Mouse (Mus musculus) heart, embryonic 13.5 days (tissue): ENCODE measurements around the gene P2rx4. TPM values are rescaled to one million over a fixed set of nuclear protein-coding genes. Genes with fewer than 3 reads are reported as not detected.
A peak's percentile ranks its signal among the peaks of the same experiment; 100 is the strongest.

Experiments used
- ATAC-seq: fragments of 200-750 bp; cut with Nextera tagmentation; 2 replicates; pipeline ENCODE4 v1.8.0; 2017; ENCODE audit warnings: moderate TSS enrichment; ENCODE audit not compliant: insufficient number of reproducible peaks, low FRiP score, low TSS enrichment; ENCODE audit errors: extremely low read depth
- H3K27ac ChIP-seq: fragments of 300-500 bp; sonication (generic); replicated peaks from 2 replicates; pipeline ENCODE4 v1.5.1; 2015; ENCODE audit warnings: moderate library complexity, mild to moderate bottlenecking, inconsistent platforms
- H3K27me3 ChIP-seq: fragments of 300-500 bp; sonication (generic); replicated peaks from 2 replicates; pipeline ENCODE4 v1.6.1; 2015; ENCODE audit warnings: mild to moderate bottlenecking, inconsistent platforms
- H3K36me3 ChIP-seq: fragments of 300-500 bp; sonication (generic); 2 replicates; pipeline ENCODE4 v1.6.1; 2015; ENCODE audit warnings: mild to moderate bottlenecking, inconsistent platforms
- H3K4me1 ChIP-seq: fragments of 300-500 bp; sonication (generic); 2 replicates; pipeline ENCODE4 v1.6.1; 2015; ENCODE audit warnings: inconsistent platforms
- H3K4me2 ChIP-seq: fragments of 300-500 bp; sonication (generic); 2 replicates; pipeline ENCODE4 v1.6.1; 2015; ENCODE audit warnings: inconsistent platforms, mild to moderate bottlenecking, moderate library complexity
- H3K4me3 ChIP-seq: fragments of 300-500 bp; sonication (generic); 2 replicates; pipeline ENCODE4 v1.5.1; 2015; ENCODE audit warnings: moderate library complexity, mild to moderate bottlenecking, inconsistent platforms
- H3K9ac ChIP-seq: fragments of 300-500 bp; sonication (generic); 2 replicates; pipeline ENCODE4 v1.6.1; 2015; ENCODE audit warnings: inconsistent platforms, mild to moderate bottlenecking, moderate library complexity
- H3K9me3 ChIP-seq: fragments of 300-500 bp; sonication (generic); 2 replicates; pipeline ENCODE4 v1.6.1; 2016; ENCODE audit warnings: inconsistent platforms
- WGBS: fragments of 180-500 bp; shearing (Covaris S2); methylation state at CpG from one replicate; pipeline ENCODE4 v1.1.7; 2015; ENCODE audit warnings: mixed read lengths; 5-methylcytosine and 5-hydroxymethylcytosine counted together
- polyA plus RNA-seq: library from polyadenylated mRNA; unstranded; fragments of >200 nt; fragmentation: Nextera tagmentation; extraction: Ambion mirVana; gene quantifications from 2 replicates; pipeline ENCODE4 v1.2.1, GENCODE M21; 2015

The P2rx4 gene
- polyA plus RNA-seq, 1 experiment from 2014 or later: 14.4 TPM

- H3K9ac ChIP-seq: no peak overlapping the region
- H3K36me3 ChIP-seq: no peaks in the 10 kb centered on the region
- 73% methylated on average over 4 of the region's 4 CpGs for WGBS
- H3K4me3 ChIP-seq: no peak overlapping the region
- no peak overlapping the region for H3K4me2 ChIP-seq
- no peak for ATAC-seq
- no peaks in the 10 kb centered on the region for H3K4me1 ChIP-seq
- no peaks in the 10 kb centered on the region for H3K9me3 ChIP-seq
- H3K27me3 ChIP-seq: no peaks in the 10 kb centered on the region
- H3K27ac ChIP-seq: no peak overlapping the region
These were observed 20.0 kb upstream of the P2rx4 start for GRCm38 (mm10) chr5:122687391-122687790.

DNA sequence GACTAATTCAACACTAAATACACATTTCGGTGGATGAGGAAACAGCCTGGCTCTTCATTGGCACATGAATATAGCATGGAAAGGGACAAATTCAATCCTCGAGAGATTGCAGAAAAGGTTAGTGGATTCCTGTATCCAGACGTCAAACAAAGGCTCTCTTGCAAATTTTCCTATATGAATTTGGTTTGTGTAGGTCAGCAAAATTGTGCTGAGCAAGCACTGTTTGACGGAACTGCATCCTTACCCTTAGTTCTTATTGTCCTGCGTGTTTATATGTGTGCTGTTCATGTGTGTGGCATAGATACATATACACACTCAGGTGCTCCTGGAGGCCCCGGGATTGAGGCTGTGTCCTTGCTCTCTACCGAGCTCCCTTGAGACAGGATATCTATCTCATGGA, 18.2 kb upstream of the P2rx4 start:
- Histone ChIP-seq H3K4me2 (no peak overlapping the region), H3K9ac (no peak overlapping the region), H3K4me1 (peaks cover 8% of the 10 kb centered on the region), H3K27me3 (no peaks in the 10 kb centered on the region), H3K36me3 (no peaks in the 10 kb centered on the region), H3K9me3 (no peaks in the 10 kb centered on the region), H3K4me3 (no peak overlapping the region), H3K27ac (no peak overlapping the region)
- ATAC-seq: no peak
- WGBS: 75% methylated on average over 7 of the region's 7 CpGs

- no peak overlapping the region for H3K4me3 ChIP-seq
- H3K27me3 ChIP-seq: no peaks in the 10 kb centered on the region
- WGBS: 51% methylated on average over 6 of the region's 6 CpGs
- H3K9me3 ChIP-seq: no peaks in the 10 kb centered on the region
- no peak for ATAC-seq
- H3K9ac ChIP-seq: no peak overlapping the region
- no peaks in the 10 kb centered on the region for H3K36me3 ChIP-seq
- no peak overlapping the region for H3K4me2 ChIP-seq
- H3K27ac ChIP-seq: no peak overlapping the region
- peaks cover 8% of the 10 kb centered on the region for H3K4me1 ChIP-seq
These were observed 16.9 kb upstream of the P2rx4 start for GRCm38 (mm10) chr5:122690486-122690885.

DNA sequence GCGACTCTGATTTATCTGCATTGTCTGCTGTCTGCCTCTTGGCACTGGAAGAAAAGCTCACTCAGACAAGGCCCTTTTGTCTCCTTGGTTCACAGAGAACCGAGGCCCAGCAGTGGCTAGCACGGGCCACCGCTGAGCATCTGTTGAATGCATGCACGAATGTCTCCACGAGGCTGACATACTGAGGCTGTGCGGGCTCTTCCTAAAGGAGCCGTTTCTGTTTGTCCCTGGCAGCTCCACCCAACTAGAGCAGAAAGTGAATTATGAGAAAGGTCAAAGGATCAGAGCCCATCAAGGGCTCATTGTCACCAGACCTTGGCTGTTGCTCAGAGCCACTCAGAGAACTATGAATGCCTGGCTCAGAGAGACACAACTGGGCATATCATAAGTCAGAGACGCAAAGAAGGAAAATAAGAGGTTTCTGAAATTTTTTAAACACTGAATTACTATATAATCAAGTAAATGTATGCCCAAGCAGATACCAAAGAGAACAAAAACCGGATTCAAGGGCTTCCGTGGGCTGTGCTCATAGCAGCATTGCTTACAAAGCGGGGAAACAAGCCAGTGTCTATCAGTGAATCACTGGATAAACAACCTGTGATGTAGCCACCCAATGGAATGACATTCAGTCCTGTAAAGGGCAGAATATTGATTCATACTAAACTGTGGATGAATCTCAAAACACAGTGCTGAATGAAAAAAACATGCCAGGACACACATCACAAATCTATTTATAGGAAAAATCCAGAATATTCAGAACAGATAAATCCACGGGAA, 13.7 kb upstream of the P2rx4 start:
- Histone ChIP-seq H3K9ac (no peak overlapping the region), H3K27ac (peak overlapping the region; percentile 20; the same call in 1 of the 2 replicates), H3K27me3 (no peaks in the 10 kb centered on the region), H3K36me3 (no peaks in the 10 kb centered on the region), H3K4me1 (peaks cover 19% of the 10 kb centered on the region), H3K4me2 (no peak overlapping the region), H3K4me3 (no peak overlapping the region), H3K9me3 (no peaks in the 10 kb centered on the region)
- 46% methylated on average over 13 of the region's 13 CpGs for WGBS
- no peak for ATAC-seq

- H3K4me2 ChIP-seq: no peak overlapping the region
- ATAC-seq: no peak
- no peaks in the 10 kb centered on the region for H3K27me3 ChIP-seq
- no peaks in the 10 kb centered on the region for H3K9me3 ChIP-seq
- peaks cover 26% of the 10 kb centered on the region for H3K4me1 ChIP-seq
- no peaks in the 10 kb centered on the region for H3K36me3 ChIP-seq
- WGBS: 77% methylated on average over 8 of the region's 8 CpGs
- H3K9ac ChIP-seq: no peak overlapping the region
- H3K4me3 ChIP-seq: no peak overlapping the region
- H3K27ac ChIP-seq: no peak overlapping the region
These were observed 11.8 kb upstream of the P2rx4 start for GRCm38 (mm10) chr5:122695516-122695915.

DNA sequence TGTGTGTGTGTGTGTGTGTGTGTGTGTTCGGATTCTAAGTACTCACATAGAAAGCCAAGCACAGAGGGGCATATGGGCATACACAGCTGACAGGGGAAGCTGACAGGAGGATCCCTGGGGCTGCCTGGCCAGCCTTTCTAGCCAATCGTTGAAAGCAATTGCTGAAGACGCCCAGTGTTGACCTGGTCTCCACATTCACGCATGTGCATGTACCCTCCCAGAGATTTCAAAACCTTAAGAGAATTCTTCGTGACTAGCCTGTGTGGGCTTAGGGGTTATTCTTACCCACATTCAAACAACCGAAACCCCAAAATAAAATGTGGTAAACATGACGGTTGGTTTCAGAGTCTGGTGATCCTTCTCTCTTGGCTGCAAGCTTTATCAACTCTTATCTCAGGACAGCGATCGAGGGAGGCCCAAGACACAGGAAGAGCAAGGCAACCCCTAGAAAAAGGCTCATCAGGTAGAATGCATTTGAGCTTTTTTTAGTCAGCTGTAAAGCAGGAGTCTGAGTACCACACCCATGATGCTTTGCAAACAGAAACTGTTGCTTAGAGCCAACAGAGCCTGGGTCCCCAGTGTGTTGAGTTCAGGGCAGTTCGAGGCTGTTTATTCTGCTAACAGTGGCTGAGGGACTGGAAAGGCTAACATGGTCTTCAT, 9.2 kb upstream of the P2rx4 start:
- H3K27ac ChIP-seq: no peak overlapping the region
- WGBS: 59% methylated on average over 10 of the region's 10 CpGs

GRCm38 (mm10) chr5:122698701-122699060, 8.7 kb upstream of the P2rx4 start:
- H3K9ac ChIP-seq: no peak overlapping the region
- no peak overlapping the region for H3K4me2 ChIP-seq
- no peak overlapping the region for H3K27ac ChIP-seq
- H3K9me3 ChIP-seq: no peaks in the 10 kb centered on the region
- no peak overlapping the region for H3K4me3 ChIP-seq
- no peaks in the 10 kb centered on the region for H3K27me3 ChIP-seq
- ATAC-seq: no peak
- H3K36me3 ChIP-seq: no peaks in the 10 kb centered on the region
- WGBS: 62% methylated on average over 9 of the region's 9 CpGs
- peaks cover 27% of the 10 kb centered on the region for H3K4me1 ChIP-seq

More for the DNA sequence above, 9.2 kb upstream of the P2rx4 start:
- Histone ChIP-seq H3K36me3 (no peaks in the 10 kb centered on the region), H3K4me1 (peaks cover 32% of the 10 kb centered on the region), H3K9me3 (no peaks in the 10 kb centered on the region), H3K9ac (no peak overlapping the region), H3K4me3 (no peak overlapping the region), H3K27me3 (no peaks in the 10 kb centered on the region), H3K4me2 (no peak overlapping the region)
- no peak for ATAC-seq

DNA sequence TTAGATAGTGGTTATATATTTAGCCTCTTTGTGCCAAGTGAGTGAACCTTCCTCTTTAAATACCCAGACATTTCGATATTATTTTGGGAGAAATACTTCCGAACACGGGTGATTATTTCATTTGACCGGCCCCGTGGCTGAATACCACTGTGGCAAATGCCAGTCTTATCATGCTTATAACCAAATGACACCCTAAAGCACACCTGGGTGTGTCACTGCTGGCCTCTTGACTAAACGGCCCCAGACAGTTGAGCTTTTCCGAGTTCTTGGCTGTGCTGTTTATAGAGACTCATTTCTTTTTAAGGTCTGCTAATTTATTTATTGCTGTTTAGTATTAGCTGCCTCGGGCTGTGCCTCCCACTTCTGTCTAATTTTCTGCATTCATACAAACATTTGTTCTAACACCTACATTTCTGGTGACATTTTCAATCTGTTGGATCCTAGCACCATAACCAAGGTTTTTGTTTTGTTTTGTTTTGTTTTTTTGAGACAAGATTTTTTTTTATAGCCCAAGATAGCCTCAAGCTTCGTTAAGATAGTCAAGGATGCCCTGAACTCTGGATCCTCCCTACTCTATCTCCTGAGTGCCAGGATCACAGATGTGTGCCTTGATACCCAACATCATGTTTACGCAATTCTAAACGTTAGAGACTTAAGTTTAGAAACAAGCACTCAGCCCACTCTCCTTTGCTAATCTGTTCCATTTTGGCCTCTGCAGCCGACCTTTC, 7.1 kb upstream of the P2rx4 start:
- WGBS: 66% methylated on average over 12 of the region's 12 CpGs

GRCm38 (mm10) chr5:122700837-122701212, 6.5 kb upstream of the P2rx4 start:
- 39% methylated on average over 5 of the region's 5 CpGs for WGBS
- no peak for ATAC-seq
- no peak overlapping the region for H3K9ac ChIP-seq
- no peaks in the 10 kb centered on the region for H3K36me3 ChIP-seq
- H3K27me3 ChIP-seq: no peaks in the 10 kb centered on the region
- H3K9me3 ChIP-seq: no peaks in the 10 kb centered on the region
- no peak overlapping the region for H3K4me3 ChIP-seq
- peaks cover 25% of the 10 kb centered on the region for H3K4me1 ChIP-seq
- no peak overlapping the region for H3K4me2 ChIP-seq
- no peak overlapping the region for H3K27ac ChIP-seq

More for the DNA sequence above, 7.1 kb upstream of the P2rx4 start:
- Histone ChIP-seq H3K36me3 (no peaks in the 10 kb centered on the region), H3K4me1 (peaks cover 25% of the 10 kb centered on the region), H3K27me3 (no peaks in the 10 kb centered on the region), H3K9ac (no peak overlapping the region), H3K9me3 (no peaks in the 10 kb centered on the region), H3K4me3 (no peak overlapping the region), H3K27ac (no peak overlapping the region), H3K4me2 (no peak overlapping the region)
- ATAC-seq: no peak

GRCm38 (mm10) chr5:122702156-122702555, 5.2 kb upstream of the P2rx4 start:
- no peak for ATAC-seq
- H3K9ac ChIP-seq: no peak overlapping the region
- no peak overlapping the region for H3K4me2 ChIP-seq
- no peak overlapping the region for H3K4me3 ChIP-seq
- WGBS: 66% methylated on average over 6 of the region's 6 CpGs
- H3K9me3 ChIP-seq: no peaks in the 10 kb centered on the region
- no peaks in the 10 kb centered on the region for H3K27me3 ChIP-seq
- H3K4me1 ChIP-seq: peaks cover 31% of the 10 kb centered on the region
- H3K36me3 ChIP-seq: no peaks in the 10 kb centered on the region
- no peak overlapping the region for H3K27ac ChIP-seq

GRCm38 (mm10) chr5:122703574-122703973, 3.8 kb upstream of the P2rx4 start:
- 80% methylated on average over 2 of the region's 2 CpGs for WGBS
- no peaks in the 10 kb centered on the region for H3K36me3 ChIP-seq
- ATAC-seq: no peak
- no peak overlapping the region for H3K4me2 ChIP-seq
- H3K4me3 ChIP-seq: no peak overlapping the region
- H3K4me1 ChIP-seq: peaks cover 34% of the 10 kb centered on the region
- H3K27me3 ChIP-seq: no peaks in the 10 kb centered on the region
- no peak overlapping the region for H3K9ac ChIP-seq
- H3K27ac ChIP-seq: no peak overlapping the region
- no peaks in the 10 kb centered on the region for H3K9me3 ChIP-seq
